Mouse (Mus musculus): ENCODE data around the gene Mapk6. TPM values are rescaled to one million over a fixed set of nuclear protein-coding genes. Genes with fewer than 3 reads are reported as not detected.
"Not testable (repeated sequence)": the region's sequence is repeated elsewhere in the genome, so short reads cannot be mapped to it uniquely, and the experiment has no call there.

Mapk6 gene
- polyA plus RNA-seq, 1 experiment from 2014 or later = 51.9 TPM

DNA sequence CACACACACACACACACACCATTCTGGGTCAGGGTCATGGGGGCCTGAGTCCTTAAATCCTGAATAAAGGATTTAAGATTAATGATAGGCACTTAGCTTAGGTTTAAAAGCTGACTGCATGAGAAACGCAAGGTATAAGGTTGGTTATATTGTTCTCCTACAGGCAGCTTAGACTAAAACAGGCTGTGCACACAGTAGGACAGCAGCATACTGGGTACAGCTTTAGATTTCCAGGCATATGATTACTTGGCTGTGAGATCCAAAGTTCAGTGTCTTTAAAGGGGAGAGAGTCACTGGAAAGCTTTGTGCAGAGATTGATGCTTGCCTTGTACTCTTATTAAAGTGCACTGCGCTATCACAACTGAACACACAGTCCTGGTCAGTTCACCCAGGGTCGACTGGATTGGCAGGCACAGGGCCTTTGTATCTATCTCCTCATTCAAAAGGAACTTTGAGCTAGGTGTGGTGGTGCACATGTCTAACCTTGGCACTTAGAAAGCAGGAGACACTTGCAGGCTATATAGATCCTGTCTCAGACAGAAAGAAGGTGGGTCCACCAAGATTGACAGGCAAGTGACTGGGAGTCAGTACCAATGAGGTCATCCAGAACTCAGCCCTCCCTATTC lies 25.4 kb downstream of the Mapk6 start:
- no peak for DNase-seq (ENCODE audit: low spot score)

DNA sequence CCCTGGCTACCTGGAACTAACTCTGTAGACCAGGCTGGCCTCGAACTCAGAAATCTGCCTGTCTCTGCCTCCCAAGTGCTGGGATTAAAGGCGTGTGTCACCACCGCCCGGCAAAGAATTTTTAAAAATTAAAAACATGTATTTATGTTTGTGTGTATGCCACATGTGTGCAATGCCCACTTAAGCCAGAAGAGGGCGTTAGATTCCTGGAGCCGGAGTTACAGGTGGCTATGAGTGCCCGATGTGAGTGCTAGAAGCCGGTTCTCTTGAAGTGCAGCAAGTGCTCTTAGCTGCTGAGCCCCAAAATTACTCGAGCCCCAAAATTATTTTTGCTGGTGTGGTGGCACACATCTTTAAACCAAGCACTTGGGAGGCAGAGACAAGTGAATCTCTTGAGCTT lies 26.0 kb downstream of the Mapk6 start:
- DNase-seq (ENCODE audit: low spot score) = peak; percentile 28

DNA sequence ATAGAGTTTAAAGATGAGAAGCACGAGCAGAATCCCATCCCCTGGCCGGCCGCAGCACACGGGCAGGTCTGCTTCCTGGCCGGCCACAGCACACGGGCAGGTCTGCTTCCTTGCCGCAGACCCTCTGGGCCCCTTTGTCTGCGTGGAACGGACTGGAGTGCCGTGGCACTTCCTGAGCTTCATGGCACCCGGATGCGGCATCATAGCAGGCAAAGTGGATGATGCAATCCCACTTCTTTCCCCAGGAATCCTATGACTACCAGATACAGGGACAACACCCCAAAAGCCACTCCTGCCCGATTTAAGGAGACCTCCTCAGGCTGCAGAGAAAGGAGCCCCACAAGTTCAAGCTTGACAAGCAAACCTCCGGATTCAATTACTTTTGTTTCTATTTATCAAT lies 27.0 kb downstream of the Mapk6 start:
- no peak for DNase-seq (ENCODE audit: low spot score)

DNA sequence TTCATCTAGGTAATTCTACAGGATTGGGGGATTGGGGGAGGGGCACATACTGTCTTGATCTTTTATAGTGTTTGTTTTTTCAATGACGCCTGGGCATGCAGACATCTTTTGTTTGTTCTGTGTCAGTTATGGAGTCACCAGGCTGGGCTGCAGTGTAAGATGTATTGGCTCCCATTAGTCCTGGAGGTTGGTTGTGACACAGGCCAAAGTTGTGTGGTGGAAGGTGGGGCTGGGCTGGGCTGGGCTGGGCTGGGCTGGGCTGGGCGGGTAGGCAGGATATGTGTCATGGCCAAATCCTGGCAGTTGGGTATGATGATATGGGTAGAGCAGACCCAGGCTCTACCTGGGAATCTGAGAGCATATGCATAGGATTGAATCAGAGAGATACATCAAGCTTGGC lies 31.0 kb downstream of the Mapk6 start:
- no peak for DNase-seq (ENCODE audit: low spot score)

DNA sequence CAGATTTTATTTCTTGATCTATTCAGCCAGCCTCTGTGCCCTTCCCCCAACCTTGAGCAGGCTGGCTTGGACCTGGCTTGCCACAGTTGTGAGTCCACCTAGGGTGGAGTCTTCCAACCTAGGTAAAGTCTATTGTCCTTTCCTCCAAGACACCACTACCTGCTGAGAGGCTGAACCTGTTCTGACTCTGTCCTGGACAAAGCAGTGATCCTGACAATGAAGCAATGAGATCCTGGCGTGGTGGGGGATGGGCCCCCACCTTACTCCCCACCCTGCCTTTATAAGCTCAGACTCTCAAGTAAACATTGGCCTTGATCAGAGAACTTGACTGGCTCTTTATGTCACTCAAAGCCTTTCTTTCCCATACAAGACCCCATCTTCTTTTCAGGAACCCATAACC lies 33.4 kb downstream of the Mapk6 start:
- no peak for DNase-seq (ENCODE audit: low spot score)

DNA sequence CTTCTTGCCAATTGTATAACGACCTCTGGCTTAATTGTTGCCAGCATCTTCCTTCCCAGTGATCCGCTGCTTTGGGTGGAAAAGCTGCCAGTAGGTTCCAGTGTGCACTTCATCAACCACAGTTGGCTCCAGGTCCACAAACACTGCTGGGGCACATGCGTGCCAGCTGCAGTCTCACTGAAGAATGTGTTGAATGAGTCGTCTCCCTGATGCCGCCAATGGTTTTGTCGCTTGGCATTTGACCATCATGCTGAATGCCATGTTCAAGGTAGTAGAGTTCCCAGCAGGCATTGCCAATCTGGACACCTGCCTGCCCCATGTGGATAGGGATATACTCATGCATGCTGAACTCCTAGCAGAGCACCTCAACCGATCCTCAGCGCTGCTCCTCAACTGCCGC lies 34.2 kb downstream of the Mapk6 start:
- no peak for DNase-seq (ENCODE audit: low spot score)

DNA sequence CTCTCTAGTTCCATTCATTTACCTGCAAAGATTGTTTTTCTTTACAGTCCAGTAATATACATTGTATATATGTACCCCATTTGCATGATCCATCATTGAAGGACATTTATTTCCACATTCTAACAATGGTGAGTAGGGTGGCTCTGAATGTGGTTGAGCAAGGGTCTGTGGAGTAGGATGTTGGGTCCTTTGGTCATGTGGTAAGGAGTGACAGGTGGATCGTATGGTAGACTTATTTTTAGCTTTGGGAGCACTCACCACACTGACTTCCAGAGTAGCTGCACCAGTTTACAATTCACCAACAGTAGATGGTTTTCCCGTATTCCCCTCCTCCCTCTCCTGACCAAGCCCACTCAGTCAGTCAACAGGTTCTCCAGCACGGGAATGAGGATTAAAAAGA lies 41.0 kb downstream of the Mapk6 start:
- DNase-seq (ENCODE audit: low spot score) = no peak

DNA sequence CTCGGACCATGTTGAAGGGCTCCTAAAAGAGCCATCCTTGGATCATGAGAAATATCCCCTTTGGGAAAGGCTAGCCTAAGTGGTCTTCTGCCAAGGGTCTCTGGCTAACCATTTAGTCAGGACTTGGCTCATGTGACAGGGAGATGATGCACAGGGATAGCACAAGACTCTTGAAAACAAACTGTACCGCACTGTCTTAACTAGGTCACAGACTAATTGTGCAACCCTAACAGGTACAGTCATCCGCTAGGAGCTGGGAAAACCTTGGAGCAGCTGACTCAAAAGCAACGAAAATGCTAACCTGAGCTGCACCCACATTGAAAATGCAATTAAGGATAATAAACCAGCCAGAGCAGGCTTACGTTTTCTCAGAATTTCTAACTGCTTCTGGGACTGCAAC lies 43.6 kb downstream of the Mapk6 start:
- DNase-seq (ENCODE audit: low spot score) = no peak

DNA sequence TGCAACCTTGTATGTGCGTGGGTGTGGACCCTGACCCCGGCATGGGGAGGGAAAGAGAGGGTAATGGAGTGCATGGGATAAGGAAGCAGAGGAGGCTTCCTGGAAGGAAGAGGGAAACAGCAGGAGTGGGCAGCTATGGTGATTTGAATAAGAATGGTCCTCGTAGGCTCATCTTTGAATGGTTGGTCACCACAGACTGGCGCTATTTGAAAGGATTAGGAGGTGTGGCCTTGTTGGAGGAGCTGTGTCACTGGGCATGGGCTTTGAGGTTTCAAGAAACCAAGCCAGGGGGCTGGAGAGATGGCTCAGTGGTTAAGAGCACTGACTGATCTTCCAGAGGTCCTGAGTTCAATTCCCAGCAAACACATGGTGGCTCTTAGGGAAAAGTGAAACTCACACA lies 44.6 kb downstream of the Mapk6 start:
- DNase-seq (ENCODE audit: low spot score) = no peak

DNA sequence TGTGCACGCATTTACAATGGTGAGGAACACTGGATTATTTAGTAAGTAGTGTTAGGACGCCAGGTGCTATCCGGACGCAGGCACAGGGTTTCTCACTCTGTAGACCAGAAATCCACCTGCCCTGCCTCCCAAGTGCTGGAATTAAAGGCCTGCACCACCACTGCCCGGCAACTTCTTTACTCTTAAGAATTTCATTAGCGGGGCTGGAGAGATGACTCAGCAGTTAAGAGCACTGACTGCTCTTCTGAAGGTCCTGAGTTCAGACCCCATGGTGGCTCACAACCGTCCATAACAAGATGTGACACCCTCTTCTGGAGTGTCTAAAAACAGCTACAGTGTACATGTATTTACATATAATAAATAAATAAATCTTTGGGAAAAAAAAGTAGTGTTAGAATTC lies 46.1 kb downstream of the Mapk6 start:
- DNase-seq (ENCODE audit: low spot score) = not testable (repeated sequence)

DNA sequence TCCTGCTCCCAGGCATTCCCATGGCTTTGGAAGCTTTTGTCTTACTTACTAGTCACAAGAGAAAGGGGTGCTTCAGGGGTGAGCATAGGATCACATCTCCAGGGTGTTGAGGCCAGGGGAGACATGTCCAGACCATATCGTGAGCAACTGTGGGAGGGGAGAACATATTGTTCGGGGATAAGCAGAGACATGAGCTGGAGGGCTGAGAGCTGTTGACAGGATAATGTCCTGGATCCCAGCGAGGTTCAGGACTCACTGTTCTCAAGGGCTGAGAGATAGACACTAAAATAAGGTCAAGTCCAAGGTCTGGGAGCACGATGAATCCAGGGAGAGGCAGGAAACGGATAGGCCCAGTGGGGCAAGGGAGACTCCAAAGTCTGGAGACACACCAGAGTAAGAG lies 46.8 kb downstream of the Mapk6 start:
- DNase-seq (ENCODE audit: low spot score) = no peak

DNA sequence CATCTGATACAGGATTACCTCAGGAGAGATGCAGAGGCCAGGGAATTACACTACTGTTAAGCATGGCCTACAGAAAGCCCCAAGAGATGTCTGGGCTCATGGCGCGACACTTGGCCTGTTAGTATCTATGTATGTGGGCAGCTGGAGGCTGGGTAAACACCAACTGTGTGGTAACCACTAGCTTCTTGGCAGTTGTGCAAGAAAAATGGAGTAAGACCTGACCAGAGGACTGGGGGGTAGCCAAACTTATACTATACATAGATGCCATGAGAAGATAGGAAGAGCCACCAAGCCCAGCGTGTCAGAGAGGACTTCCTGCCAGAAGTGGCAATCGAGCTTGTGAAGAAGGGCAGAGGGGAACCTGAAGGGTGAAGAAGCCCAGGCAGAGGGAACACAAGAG lies 47.6 kb downstream of the Mapk6 start:
- DNase-seq (ENCODE audit: low spot score) = no peak

DNA sequence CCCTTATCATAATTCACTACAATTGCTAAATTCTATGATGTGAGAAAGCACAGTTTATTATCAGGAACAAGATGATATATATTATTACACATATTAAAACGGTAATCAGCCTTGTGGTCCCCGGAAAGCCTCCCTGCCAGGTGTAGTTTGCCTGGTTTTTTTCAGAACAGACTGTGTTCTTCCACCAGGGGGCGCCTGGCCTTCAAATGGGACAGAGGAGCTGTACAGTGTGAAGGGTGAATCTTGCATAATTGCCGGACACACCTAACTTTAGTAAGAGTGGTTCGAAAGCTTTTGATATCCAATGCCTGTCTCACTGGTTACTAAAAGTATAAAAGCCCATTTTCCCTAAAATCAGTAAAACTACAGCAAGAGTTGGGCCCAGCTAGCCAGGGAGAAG lies 48.1 kb downstream of the Mapk6 start:
- peak; percentile 73 for DNase-seq (ENCODE audit: low spot score)

DNA sequence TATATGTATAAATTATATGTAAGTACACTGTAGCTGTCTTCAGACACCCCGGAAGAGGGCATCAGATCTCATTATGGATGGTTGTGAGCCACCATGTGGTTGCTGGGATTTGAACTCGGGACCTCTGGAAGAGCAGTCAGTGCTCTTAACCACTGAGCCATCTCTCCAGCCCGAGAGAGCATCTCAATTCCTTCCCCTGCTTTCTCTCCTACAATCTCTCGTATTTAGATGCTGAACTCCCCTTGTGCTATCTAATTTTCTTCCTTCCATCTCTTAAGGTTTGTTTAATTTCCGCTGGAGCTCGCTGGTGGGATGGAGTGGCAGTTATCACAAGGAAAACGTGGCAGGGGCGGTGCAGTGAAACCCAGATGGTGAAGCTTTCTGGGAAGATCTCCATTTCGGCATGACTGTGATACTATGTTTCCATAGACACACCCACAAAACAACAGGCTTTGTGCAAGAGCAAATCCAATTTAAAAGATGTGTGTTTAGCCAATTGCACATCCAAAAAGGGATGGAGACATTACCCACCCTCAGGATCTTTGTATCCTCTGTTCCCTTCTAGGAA lies 52.6 kb downstream of the Mapk6 start:
- no peak for DNase-seq (ENCODE audit: low spot score)

DNA sequence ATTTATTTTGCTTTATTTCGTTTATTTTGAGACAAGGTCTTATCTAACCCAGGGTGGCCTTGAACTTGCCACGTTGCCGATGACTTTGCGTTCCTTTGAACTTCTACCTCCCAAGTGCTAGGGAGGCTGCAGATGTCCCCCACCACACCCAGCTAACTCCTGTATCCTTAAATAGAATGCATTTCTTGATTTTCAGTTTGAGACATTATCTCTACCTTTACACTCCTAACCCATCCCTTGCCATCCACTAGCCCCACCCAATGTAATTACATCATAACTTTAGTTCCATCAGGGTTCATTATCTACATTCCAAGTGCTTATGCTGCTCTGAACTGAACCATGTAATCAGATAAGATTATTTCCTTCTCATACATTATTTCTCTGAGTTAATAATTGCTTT lies 54.0 kb downstream of the Mapk6 start:
- DNase-seq (ENCODE audit: low spot score) = no peak

DNA sequence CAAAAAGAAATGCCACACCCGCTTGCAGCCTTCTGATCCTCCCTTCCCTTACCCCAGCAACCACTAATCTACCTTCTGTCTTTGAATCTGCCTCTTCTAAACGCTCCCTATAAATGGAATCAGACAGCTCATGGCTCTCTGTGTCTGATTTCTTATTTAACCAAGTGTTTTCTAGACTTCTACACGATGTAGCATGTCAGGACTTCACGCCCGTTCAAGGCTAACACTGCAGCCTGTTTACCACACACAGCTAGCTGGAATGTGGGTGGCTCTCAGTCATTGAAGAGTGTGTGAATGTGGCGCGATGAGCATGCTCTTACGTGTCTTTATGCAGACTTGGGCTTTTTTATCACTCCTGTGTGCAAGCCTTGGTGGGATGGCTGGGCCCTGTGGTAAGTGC lies 56.7 kb downstream of the Mapk6 start:
- no peak for DNase-seq (ENCODE audit: low spot score)

DNA sequence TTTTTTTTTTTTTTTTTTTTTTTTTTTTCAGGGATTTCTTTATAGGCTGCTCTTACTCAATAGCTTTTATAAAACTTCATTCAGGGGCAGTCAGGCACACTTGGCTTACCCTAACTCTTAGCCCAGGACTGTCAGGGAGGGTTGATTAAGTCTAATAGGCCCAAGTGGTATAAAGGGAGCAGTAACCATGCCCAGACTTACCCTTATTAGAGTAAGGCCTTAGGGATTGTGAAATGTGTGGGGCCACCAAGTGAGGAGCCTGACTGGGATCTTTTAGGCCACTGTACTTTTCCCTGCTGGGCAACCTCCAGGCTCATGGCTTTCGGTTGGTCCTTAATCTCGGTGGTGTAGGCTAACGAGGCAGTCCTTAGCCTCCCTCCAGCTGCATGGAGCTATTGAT lies 61.2 kb downstream of the Mapk6 start:
- DNase-seq (ENCODE audit: low spot score) = no peak

DNA sequence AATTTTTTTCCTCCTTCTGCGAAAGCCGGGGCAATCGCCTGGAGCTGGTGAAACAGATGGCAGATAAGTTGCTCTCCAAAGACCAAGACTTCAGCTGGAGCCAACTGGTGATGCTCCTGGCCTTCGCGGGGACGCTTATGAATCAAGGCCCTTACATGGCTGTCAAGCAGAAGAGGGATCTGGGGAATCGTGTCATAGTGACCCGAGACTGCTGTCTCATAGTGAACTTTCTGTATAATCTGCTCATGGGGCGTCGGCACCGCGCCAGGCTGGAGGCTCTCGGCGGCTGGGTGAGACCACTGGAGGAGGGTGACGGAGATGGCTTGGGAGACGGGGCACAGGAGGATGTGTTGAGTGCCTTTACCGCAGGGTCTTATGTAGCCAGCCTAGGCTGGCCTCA lies 61.7 kb downstream of the Mapk6 start:
- no peak for DNase-seq (ENCODE audit: low spot score)

DNA sequence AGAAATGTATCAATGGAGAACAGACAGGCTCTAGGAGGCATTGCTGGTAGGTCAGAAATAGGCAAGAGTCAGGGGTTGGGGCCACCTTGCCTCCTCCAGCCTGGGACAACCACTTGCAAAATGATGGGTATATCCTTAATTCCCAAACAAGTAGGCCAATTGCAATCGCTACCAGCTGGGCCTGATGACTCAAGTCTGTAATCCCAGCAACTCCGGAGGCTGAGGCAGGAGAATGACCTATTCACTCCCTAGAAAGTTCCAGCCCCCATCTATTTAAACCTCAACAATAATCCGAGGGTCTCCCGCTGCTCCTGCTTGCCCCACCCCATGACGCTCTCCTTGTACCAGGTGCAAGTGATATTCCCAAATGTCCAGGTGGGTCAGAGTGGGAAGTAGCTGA lies 62.3 kb downstream of the Mapk6 start, which contains the start of gene Bcl2l10:
TSS of gene Bcl2l10 (plus strand) at position 301 of the 400 bp plus-strand sequence.
- no peak for DNase-seq (ENCODE audit: low spot score)

DNA sequence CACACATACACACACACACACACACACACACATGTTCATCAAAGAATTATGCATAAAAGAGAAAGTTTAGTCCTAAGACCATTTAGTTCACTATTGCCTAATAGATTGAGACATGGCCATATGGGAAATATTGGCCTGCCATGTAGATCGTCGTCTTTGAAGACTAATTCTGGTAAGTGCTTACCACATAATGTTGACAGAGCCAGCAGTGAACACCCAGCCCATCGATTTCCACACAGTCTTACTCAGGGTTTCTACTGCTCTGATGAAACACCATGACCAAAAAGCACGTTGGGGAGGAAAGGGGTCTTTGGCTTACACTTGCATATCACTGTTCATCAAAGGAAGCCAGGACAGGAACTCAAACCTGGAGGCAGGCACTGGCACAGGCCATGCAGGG lies 67.4 kb downstream of the Mapk6 start:
- no peak for DNase-seq (ENCODE audit: low spot score)

DNA sequence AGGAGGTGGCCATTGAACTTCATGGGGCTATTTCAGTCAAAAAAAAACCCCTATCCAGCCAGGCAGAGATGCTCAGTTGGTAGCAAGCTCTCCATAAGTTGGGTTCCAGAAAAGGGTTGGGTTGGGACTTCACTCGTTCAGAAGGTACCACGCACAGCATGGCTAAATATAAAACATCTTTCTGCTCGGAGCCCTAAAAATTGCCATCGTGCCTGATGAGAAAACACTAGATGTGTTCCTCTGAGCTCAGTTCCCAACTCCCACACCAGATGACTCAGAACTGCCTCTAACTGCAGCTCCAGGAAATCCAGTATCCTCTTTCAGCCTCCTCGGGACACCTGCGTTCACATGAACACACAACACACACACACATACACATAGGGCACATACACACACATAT lies 71.8 kb downstream of the Mapk6 start:
- no peak for DNase-seq (ENCODE audit: low spot score)

DNA sequence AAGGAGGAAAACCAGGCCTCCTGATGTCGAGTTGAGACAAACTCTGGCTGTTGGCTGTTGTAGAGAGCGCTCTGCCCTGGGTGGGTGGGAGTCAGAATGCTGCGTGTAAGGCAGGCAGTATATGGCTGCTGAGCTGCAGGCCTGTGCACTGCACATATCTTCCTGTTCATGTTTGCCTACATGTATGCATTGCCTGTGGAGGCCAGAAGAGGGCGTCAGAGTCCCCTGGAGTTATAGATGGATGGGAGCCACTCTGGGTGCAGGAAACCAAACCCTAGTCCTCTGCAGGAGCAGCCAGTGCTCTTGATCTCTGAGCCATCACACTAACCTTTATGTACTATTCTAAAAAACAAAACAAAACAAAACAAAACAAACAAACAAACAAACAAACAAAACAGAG lies 75.4 kb downstream of the Mapk6 start:
- no peak for DNase-seq (ENCODE audit: low spot score)

DNA sequence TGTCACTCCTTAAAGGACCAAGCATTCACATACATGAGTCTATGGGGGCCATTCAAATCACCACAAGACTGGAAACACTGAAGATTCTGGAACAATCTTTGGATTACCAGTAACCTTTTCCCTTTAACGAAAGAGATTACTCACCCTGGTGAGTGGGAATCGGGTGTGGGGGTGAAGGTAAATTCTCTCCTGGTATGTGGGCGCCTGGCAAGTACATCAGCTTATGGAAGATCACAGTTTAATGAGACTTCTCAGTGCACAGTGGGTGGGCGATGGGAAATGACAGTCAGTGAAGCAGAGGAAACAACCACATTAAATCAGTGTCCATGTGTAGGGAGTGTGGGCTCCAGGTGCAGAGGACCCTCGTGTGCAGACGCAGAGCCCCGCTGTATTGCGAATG lies 79.0 kb downstream of the Mapk6 start:
- DNase-seq (ENCODE audit: low spot score) = no peak

DNA sequence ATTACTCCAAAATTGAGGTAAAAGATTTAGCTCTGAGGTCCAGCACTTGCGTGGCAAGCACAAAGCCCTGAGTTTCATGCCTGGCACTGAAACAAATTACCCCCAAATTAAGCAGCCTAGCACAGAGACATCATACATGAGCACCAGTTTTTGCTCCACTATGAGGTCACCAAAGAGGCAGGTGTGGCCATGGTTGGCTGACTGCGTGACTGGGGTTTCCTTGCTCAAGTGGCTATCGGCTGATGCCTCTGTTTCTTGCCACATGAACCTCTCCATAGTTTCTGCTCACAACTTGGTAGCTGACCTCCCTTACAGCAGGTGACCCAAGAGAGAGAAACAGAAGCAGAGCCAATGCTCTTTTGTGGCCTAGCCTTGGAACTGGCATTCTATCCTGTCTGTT lies 81.8 kb downstream of the Mapk6 start:
- DNase-seq (ENCODE audit: low spot score) = no peak
